Mouse (Mus musculus) skeletal muscle tissue, adult 2 months (tissue): Measurements from ENCODE around the gene Rabgap1l.

Experiments used
- DNase-seq: peaks from one replicate; pipeline ENCODE4 v3.0.0-alpha.2; 2012; ENCODE audit warnings: low read depth, low spot score

Gene Rabgap1l

GRCm38 (mm10) chr1:160184506-160184905, 608.5 kb downstream of the Rabgap1l start:
- DNase-seq: no peak

- no peak for DNase-seq
Observed at GRCm38 (mm10) chr1:160181216-160181615, 611.8 kb downstream of the Rabgap1l start.

GRCm38 (mm10) chr1:160176903-160177302, 616.1 kb downstream of the Rabgap1l start:
- DNase-seq: no peak
